Mouse (Mus musculus) lung, embryonic 15.5 days (tissue): ENCODE results near the gene Mrpl53. TPM values are rescaled to one million over a fixed set of nuclear protein-coding genes. Genes with fewer than 3 reads are reported as not detected.

Experiments used
- ATAC-seq: fragments of 200-750 bp; cut with Nextera tagmentation; 2 replicates; pipeline ENCODE4 v1.8.0; 2017; ENCODE audit warnings: moderate number of reproducible peaks, borderline replicate concordance; ENCODE audit not compliant: low FRiP score, low TSS enrichment; ENCODE audit errors: extremely low read depth
- H3K27ac ChIP-seq: fragments of 300-500 bp; sonication (generic); 2 replicates; pipeline ENCODE4 v1.5.1; 2015; ENCODE audit warnings: moderate library complexity, mild to moderate bottlenecking, inconsistent platforms
- H3K27me3 ChIP-seq: fragments of 300-500 bp; sonication (generic); 2 replicates; pipeline ENCODE4 v1.6.1; 2015; ENCODE audit warnings: inconsistent platforms
- H3K36me3 ChIP-seq: fragments of 300-500 bp; sonication (generic); 2 replicates; pipeline ENCODE4 v1.6.1; 2015; ENCODE audit warnings: inconsistent platforms
- H3K4me1 ChIP-seq: fragments of 300-500 bp; sonication (generic); 2 replicates; pipeline ENCODE4 v1.6.1; 2015; ENCODE audit warnings: inconsistent platforms
- H3K4me2 ChIP-seq: fragments of 300-500 bp; sonication (generic); 2 replicates; pipeline ENCODE4 v1.6.1; 2015; ENCODE audit warnings: inconsistent platforms, mild to moderate bottlenecking, moderate library complexity
- H3K4me3 ChIP-seq: fragments of 300-500 bp; sonication (generic); 2 replicates; pipeline ENCODE4 v1.5.1; 2015; ENCODE audit warnings: mild to moderate bottlenecking, inconsistent platforms
- H3K9ac ChIP-seq: fragments of 300-500 bp; sonication (generic); 2 replicates; pipeline ENCODE4 v1.6.1; 2015; ENCODE audit warnings: inconsistent platforms
- H3K9me3 ChIP-seq: fragments of 300-500 bp; sonication (generic); 2 replicates; pipeline ENCODE4 v1.6.1; 2016; ENCODE audit warnings: inconsistent platforms
- WGBS: fragments of 180-500 bp; shearing (Covaris S2); methylation state at CpG from one replicate; pipeline ENCODE4 v1.1.7; 2015; 5-methylcytosine and 5-hydroxymethylcytosine counted together
- polyA plus RNA-seq: library from polyadenylated mRNA; unstranded; fragments of >200 nt; fragmentation: Nextera tagmentation; extraction: Ambion mirVana; gene quantifications from 2 replicates; pipeline ENCODE4 v1.2.1, GENCODE M21; 2015

Mrpl53 gene
- polyA plus RNA-seq, result 128 and 145 TPM in 2 replicates

- peak within 1 kb of the TSS; percentile 95 for H3K4me3 ChIP-seq
- H3K36me3 ChIP-seq, result 0 out of 2 replicates have a peak, but pooled peaks cover 15% of the 10 kb centered on the region
- peak within 1 kb of the TSS; percentile 88 for H3K9ac ChIP-seq
- under 1% methylated on average over 76 of the region's 76 CpGs for WGBS
- H3K4me1 ChIP-seq, result peaks cover 20% of the 10 kb centered on the region
- peak within 1 kb of the TSS; percentile 88 for H3K4me2 ChIP-seq
- no peaks in the 10 kb centered on the region for H3K9me3 ChIP-seq
- no peaks in the 10 kb centered on the region for H3K27me3 ChIP-seq
- ATAC-seq, result peak; percentile 91
- H3K27ac ChIP-seq, result peak within 1 kb of the TSS; percentile 75
These were observed at the start of gene Mrpl53 for GRCm38 (mm10) chr6:83108762-83109668. TSS of gene Mrpl53 (plus strand) at chr6:83109040.

- Histone ChIP-seq H3K4me3 (no peak overlapping the region), H3K27me3 (peaks cover 99% of the 10 kb centered on the region), H3K4me2 (no peak overlapping the region), H3K4me1 (peaks cover 22% of the 10 kb centered on the region), H3K9me3 (no peaks in the 10 kb centered on the region), H3K9ac (no peak overlapping the region), H3K36me3 (no peaks in the 10 kb centered on the region), H3K27ac (no peak overlapping the region)
- WGBS, result 26% methylated on average over 8 of the region's 8 CpGs
- ATAC-seq, result no peak
These were observed 42.8 kb upstream of the Mrpl53 start for GRCm38 (mm10) chr6:83065995-83066394.

GRCm38 (mm10) chr6:83066441-83066840 lies 42.4 kb upstream of the Mrpl53 start:
- H3K9me3 ChIP-seq, result no peaks in the 10 kb centered on the region
- no peak overlapping the region for H3K9ac ChIP-seq
- ATAC-seq, result no peak
- H3K4me1 ChIP-seq, result peaks cover 25% of the 10 kb centered on the region
- no peaks in the 10 kb centered on the region for H3K36me3 ChIP-seq
- H3K4me2 ChIP-seq, result no peak overlapping the region
- H3K4me3 ChIP-seq, result no peak overlapping the region
- no peak overlapping the region for H3K27ac ChIP-seq
- H3K27me3 ChIP-seq, result peaks cover 100% of the 10 kb centered on the region
- WGBS, result 22% methylated on average over 6 of the region's 6 CpGs

- ATAC-seq, result no peak
- WGBS, result 5% methylated on average over 8 of the region's 8 CpGs
- H3K27me3 ChIP-seq, result peaks cover 100% of the 10 kb centered on the region
- H3K4me1 ChIP-seq, result peaks cover 25% of the 10 kb centered on the region
- peak overlapping the region; percentile 29; the same call in 1 of the 2 replicates for H3K4me3 ChIP-seq
- no peaks in the 10 kb centered on the region for H3K36me3 ChIP-seq
- no peaks in the 10 kb centered on the region for H3K9me3 ChIP-seq
- H3K9ac ChIP-seq, result no peak overlapping the region
- peak overlapping the region; percentile 52 for H3K4me2 ChIP-seq
- no peak overlapping the region for H3K27ac ChIP-seq
These were observed 40.6 kb upstream of the Mrpl53 start for GRCm38 (mm10) chr6:83068221-83068620.

- Histone ChIP-seq H3K4me3 (peak overlapping the region; percentile 29), H3K27ac (no peak overlapping the region), H3K9me3 (no peaks in the 10 kb centered on the region), H3K27me3 (peaks cover 100% of the 10 kb centered on the region), H3K4me2 (peak overlapping the region; percentile 52), H3K4me1 (peaks cover 25% of the 10 kb centered on the region), H3K36me3 (no peaks in the 10 kb centered on the region), H3K9ac (no peak overlapping the region)
- WGBS, result under 1% methylated on average over 77 of the region's 81 CpGs
- ATAC-seq, result no peak
These were observed 39.9 kb upstream of the Mrpl53 start for GRCm38 (mm10) chr6:83068706-83069487.

GRCm38 (mm10) chr6:83069488-83070246 lies 39.2 kb upstream of the Mrpl53 start:
- no peaks in the 10 kb centered on the region for H3K36me3 ChIP-seq
- H3K4me2 ChIP-seq, result peak overlapping the region; percentile 34
- WGBS, result 1% methylated on average over 68 of the region's 69 CpGs
- peaks cover 25% of the 10 kb centered on the region for H3K4me1 ChIP-seq
- H3K27ac ChIP-seq, result no peak overlapping the region
- H3K9me3 ChIP-seq, result no peaks in the 10 kb centered on the region
- peaks cover 100% of the 10 kb centered on the region for H3K27me3 ChIP-seq
- ATAC-seq, result no peak
- no peak overlapping the region for H3K9ac ChIP-seq
- H3K4me3 ChIP-seq, result peak overlapping the region; percentile 29

GRCm38 (mm10) chr6:83070247-83070310 lies 38.8 kb upstream of the Mrpl53 start, which contains the start of gene Tlx2:
TSS of gene Tlx2 (minus strand) at chr6:83070293.
- Histone ChIP-seq H3K4me1 (peaks cover 25% of the 10 kb centered on the region), H3K4me2 (peak within 1 kb of the TSS; percentile 52), H3K27me3 (peaks cover 100% of the 10 kb centered on the region), H3K27ac (no peak within 1 kb of the TSS), H3K36me3 (no peaks in the 10 kb centered on the region), H3K9me3 (no peaks in the 10 kb centered on the region), H3K9ac (no peak within 1 kb of the TSS), H3K4me3 (peak within 1 kb of the TSS; percentile 29)
- ATAC-seq, result no peak
- 0% methylated on average over 10 of the region's 10 CpGs for WGBS

GRCm38 (mm10) chr6:83070311-83071219 lies 38.3 kb upstream of the Mrpl53 start:
- Histone ChIP-seq H3K27ac (no peak overlapping the region), H3K36me3 (no peaks in the 10 kb centered on the region), H3K27me3 (peaks cover 100% of the 10 kb centered on the region), H3K9ac (no peak overlapping the region), H3K4me3 (peak overlapping the region; percentile 15), H3K4me2 (peak overlapping the region; percentile 34), H3K4me1 (peaks cover 25% of the 10 kb centered on the region), H3K9me3 (no peaks in the 10 kb centered on the region)
- WGBS, result under 1% methylated on average over 57 of the region's 58 CpGs
- peak; percentile 40; the same call in 1 of the 2 replicates for ATAC-seq

GRCm38 (mm10) chr6:83071220-83071619 lies 37.6 kb upstream of the Mrpl53 start:
- H3K4me2 ChIP-seq, result no peak overlapping the region
- H3K4me1 ChIP-seq, result peaks cover 25% of the 10 kb centered on the region
- H3K4me3 ChIP-seq, result no peak overlapping the region
- no peaks in the 10 kb centered on the region for H3K36me3 ChIP-seq
- H3K9me3 ChIP-seq, result no peaks in the 10 kb centered on the region
- peaks cover 100% of the 10 kb centered on the region for H3K27me3 ChIP-seq
- no peak overlapping the region for H3K27ac ChIP-seq
- ATAC-seq, result peak; percentile 30
- 1% methylated on average over 19 of the region's 24 CpGs for WGBS
- no peak overlapping the region for H3K9ac ChIP-seq

- Histone ChIP-seq H3K4me1 (peaks cover 24% of the 10 kb centered on the region), H3K4me2 (no peak overlapping the region), H3K27ac (no peak overlapping the region), H3K4me3 (no peak overlapping the region), H3K27me3 (peaks cover 71% of the 10 kb centered on the region), H3K36me3 (peaks cover 2% of the 10 kb centered on the region), H3K9me3 (no peaks in the 10 kb centered on the region), H3K9ac (no peak overlapping the region)
- ATAC-seq, result no peak
- 15% methylated on average over 2 of the region's 2 CpGs for WGBS
These were observed 33.9 kb upstream of the Mrpl53 start for GRCm38 (mm10) chr6:83074979-83075378.
